Mouse (Mus musculus): Measurements from ENCODE around the gene Mlh3. TPM values are rescaled to one million over a fixed set of nuclear protein-coding genes. Genes with fewer than 3 reads are reported as not detected.

The Mlh3 gene
- 11.5 and 11.7 TPM in 2 replicates for polyA plus RNA-seq (2012; rRNA removed)

DNA sequence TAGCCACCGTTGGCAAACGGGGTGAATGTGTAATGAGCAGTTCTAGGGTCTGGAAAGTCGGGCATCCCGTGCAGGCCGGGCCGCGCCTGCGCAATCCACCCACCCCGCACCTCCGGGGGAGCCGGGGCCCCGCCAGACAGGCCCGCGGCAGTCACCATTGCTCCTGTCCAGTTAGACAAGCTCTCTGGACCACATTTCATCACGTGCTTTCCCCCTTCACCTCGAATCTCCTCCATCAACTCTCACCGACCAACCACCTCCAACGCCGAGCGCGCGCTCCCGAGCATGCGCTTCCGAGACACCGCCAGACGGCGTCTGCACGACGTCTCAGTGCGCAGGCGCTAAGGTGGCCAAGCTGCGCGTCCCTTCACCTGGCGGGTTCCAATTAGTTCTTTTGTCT is at the start of gene Mlh3:
Mlh3 (minus strand) TSS at position 281 of the 400 bp plus-strand sequence.

DNA sequence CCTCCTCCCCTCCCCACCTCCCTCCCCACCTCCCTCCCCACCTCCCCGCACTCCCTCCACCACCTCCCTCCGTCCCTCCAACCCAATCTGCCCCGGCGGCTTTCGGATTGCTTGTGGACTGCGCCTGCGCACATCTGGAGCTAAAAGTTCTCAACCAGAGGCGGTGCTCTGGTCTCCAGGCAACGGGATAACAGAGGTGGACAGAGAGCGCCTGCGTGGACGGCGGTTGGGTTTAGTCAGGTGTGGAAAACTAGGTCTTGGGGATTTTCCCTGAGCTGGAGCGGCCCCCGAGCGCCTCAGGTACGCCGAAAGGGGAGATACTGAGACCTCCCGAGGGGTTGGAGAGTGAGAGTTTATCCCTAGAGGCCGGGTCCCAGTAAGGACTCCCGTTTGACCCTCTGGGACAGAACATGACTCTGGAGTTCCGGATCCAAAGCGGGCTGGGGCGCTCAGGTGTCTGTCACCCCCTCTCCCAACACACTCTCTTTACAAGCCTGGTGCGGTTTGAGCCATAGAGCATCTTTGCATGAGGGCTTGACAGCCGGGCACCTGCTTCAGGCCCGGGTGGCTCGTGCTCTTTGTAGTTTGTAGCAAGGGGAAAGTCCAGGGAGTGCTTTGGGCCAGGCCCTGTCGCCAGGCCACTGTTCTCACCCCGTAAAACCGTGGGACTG is 18.2 kb upstream of the Mlh3 start, which contains the start of gene Zc2hc1c:
Zc2hc1c (plus strand) TSS at position 106 of the 671 bp plus-strand sequence.

DNA sequence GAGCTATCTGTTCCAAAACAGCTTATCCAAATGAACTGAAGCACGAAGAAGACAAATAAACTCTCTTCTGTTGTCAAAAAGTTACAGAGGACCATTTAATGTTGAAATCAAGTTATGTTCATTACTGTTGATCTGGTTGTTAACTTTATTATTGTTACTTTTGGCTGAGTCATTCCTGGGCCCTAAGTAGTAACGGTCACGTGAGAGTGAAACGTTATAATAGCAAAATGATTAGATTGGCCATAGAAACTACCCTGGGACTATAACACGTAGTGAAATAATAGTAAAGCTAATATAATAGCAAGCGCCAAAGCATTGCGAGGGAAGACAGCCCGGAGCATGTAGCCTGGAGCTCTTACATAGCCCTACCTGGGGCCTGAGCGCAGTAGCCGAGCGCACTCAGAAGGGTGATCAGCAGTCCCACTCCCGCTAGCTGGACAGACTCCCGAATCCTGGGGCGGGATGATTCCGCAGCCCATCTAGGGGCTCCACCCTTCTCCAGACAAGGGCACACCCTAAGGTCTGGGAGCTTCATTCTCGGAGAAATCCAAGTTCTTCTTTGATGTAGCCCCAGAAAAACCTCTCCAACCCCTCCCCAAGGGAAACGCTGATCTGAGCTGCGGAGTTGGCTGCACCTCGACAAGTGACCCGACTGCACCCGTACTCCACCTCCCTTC is 17.5 kb upstream of the Mlh3 start, which contains the start of gene Acyp1:
Acyp1 (minus strand) TSS at position 630 of the 677 bp plus-strand sequence.

DNA sequence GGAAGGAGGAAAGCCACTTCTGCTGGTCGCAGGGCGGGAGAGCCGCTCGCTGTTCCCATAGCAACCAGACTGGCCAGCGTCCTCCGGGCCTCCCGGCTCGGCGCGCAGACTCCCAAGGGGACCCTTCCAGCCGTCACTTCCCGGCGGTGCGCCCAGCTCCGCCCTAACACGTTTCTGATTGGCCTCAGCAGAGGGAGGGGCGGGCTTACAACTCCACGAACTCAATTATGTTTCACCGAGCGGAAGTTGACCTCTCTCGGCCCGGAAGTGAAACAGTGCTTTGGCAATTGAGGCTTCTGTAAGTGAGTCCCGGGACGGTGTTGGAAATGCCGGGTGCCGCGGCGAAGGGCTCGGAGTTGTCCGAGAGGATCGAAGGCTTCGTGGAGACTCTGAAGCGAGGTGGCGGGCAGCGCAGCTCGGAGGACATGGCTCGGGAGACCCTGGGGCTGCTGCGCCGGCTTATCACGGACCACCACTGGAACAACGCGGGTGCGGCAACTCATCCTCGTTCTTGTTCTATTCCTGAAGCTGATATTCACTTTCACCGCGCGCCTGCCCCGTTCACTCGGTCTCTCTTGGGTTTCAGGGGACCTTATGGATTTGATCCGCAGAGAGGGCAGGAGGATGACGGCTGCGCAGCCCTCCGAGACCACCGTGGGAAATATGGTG is 51.0 kb downstream of the Mlh3 start, which contains the start of gene Eif2b2:
Eif2b2 (plus strand) TSS at position 246 of the 669 bp plus-strand sequence.

Other genes with a start within 250 kb of the Mlh3 start
- gene Prox2, start 159.8 kb downstream of the Mlh3 start, polyA plus RNA-seq (2012; rRNA removed) = 0.43 and 0.62 TPM in 2 replicates
- gene Dlst, start 159.8 kb downstream of the Mlh3 start, polyA plus RNA-seq (2012; rRNA removed) = 147 and 152 TPM in 2 replicates
- gene Rps6kl1, start 119.3 kb downstream of the Mlh3 start, polyA plus RNA-seq (2012; rRNA removed) = 40.5 and 43.5 TPM in 2 replicates
- 5.6 and 5.8 TPM in 2 replicates for gene Pgf, start 92.8 kb downstream of the Mlh3 start, polyA plus RNA-seq (2012; rRNA removed)
- 95.8 and 103 TPM in 2 replicates for gene Eif2b2, start 51.1 kb downstream of the Mlh3 start, polyA plus RNA-seq (2012; rRNA removed)
- gene Acyp1, start 17.8 kb upstream of the Mlh3 start, polyA plus RNA-seq (2012; rRNA removed) = 30.6 and 40.3 TPM in 2 replicates
- gene Zc2hc1c, start 18.0 kb upstream of the Mlh3 start, polyA plus RNA-seq (2012; rRNA removed) = 0.80 and 0.91 TPM in 2 replicates
- gene Nek9, start 68.8 kb upstream of the Mlh3 start, polyA plus RNA-seq (2012; rRNA removed) = 27.3 and 29.3 TPM in 2 replicates
- gene Tmed10, start 104.2 kb upstream of the Mlh3 start, polyA plus RNA-seq (2012; rRNA removed) = 133 and 149 TPM in 2 replicates
- gene Fos, start 203.3 kb upstream of the Mlh3 start, polyA plus RNA-seq (2012; rRNA removed) = 3.5 and 10.1 TPM in 2 replicates